Mouse (Mus musculus) heart, adult 11 months (tissue): ENCODE measurements around the gene Speer1.
"Not testable (repeated sequence)": the region's sequence is repeated elsewhere in the genome, so short reads cannot be mapped to it uniquely, and the experiment has no call there.

Experiments
- DNase-seq: peaks from one replicate; pipeline ENCODE4 v3.0.0; 2022

Speer1 gene

DNA sequence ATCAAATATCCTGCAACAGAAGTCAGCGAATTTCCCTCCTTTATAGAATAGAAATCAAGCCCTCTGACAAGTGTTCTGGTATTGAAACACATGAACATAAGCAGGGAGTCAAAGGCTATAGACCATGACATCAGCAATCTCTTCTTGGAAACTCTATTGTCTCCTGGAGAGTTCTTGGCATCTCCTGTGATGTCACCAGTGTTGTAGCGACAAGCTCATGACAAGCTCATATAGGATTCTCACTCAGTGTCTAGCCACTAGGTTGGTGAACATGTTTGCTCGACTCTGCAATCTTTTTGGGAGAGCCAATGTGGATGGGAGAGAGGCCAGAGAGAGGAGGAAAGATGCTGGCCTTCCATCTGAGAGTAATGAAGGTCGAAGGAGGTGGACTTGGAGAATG is at the start of gene Speer1:
Gene Speer1 (plus strand): TSS at position 301 of the 400 bp plus-strand sequence.
- not testable (repeated sequence) for DNase-seq
